Mouse (Mus musculus): Measurements from ENCODE around the gene Kif2c.

Kif2c gene

GRCm38 (mm10) chr4:117122209-117122608 is 60.2 kb downstream of the Kif2c start:
- in situ Hi-C loops (cut with MboI, MseI), result loop anchor here (5.0 kb wide), 1 partner anchor 495 kb away; the partner anchor contains the start of gene Nasp

GRCm38 (mm10) chr4:117120445-117121414 is 61.7 kb downstream of the Kif2c start:
- in situ Hi-C loops (cut with MboI, MseI), result loop anchor here (5.0 kb wide), 1 partner anchor 493 kb away; the partner anchor contains the start of gene Nasp

- in situ Hi-C loops (cut with MboI, MseI), result loop anchor here (5.0 kb wide), 1 partner anchor 493 kb away; the partner anchor contains the start of gene Nasp
Measured at GRCm38 (mm10) chr4:117120052-117120444, 62.4 kb downstream of the Kif2c start.

- in situ Hi-C loops (cut with MboI, MseI), result loop anchor here (5.0 kb wide), 1 partner anchor 492 kb away; the partner anchor contains the start of gene Nasp
Measured at GRCm38 (mm10) chr4:117119636-117120035, 62.8 kb downstream of the Kif2c start.

DNA sequence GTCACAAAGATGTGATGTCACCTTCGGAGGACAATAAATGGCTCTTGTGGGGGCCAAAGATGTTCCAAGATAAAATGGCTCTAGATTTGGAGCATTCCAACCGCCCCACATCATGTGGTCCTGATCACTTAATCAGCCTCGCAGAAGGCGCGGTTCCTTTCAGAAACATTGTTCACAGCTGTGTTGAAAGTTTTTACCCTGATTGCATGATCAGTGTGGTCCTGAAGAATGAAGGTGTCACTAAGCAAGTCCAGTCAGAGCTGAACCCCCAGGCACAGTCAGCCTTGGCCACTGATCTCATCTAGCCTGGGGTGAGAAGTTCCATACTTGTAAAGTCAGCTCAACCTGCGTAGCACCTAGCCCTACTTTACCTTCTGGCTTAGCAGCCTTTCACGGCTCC is 64.5 kb downstream of the Kif2c start:
- in situ Hi-C loops (cut with MboI, MseI), result no loop called here

DNA sequence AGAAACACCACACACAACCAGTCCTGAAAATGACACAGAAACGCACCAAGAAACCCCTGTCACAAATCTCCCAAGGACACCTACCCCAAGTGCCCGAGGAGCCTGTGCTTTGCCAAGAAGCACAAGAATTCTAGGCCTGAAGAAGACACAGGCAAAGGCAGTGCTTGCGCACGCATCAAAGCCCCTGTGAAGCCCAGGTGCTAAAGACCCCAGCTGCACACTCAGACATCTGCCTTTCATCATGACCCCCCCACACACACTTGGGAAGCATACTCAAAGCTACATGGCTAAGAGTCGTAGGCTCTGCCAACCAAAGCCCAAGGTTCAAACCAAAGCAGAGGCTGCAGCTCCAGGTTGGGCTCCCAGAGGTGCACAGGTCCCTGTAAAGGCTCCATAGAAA is 66.8 kb downstream of the Kif2c start:
- in situ Hi-C loops (cut with MboI, MseI), result no loop called here

DNA sequence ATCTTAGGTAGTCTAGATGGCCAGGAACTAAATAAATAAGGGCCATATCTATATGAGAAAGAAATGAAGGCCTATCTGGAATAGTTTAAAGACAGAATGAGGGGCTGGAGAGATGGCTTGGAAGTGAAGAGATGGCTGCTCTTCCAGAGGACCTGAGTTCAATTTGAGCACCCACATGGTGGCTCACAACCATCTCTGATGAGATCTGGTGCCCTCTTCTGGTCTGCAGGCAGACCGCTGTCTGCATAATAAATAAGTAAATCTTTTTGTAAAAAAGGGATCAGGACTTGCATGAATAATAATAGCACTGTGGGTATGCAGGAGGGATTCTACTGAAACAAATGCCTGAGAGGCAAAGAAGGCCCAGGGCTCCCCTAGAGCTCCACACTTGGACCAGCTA is 69.2 kb downstream of the Kif2c start:
- in situ Hi-C loops (cut with MboI, MseI), result no loop called here

- in situ Hi-C loops (cut with MboI, MseI), result no loop called here
Measured at GRCm38 (mm10) chr4:117110985-117111384, 71.5 kb downstream of the Kif2c start.

GRCm38 (mm10) chr4:117110249-117110648 is 72.2 kb downstream of the Kif2c start:
- in situ Hi-C loops (cut with MboI, MseI), result no loop called here
